Mouse (Mus musculus) brain, adult 2 months (tissue): ENCODE results near the gene Dspp.

Experiments
- DNase-seq: peaks from one replicate; pipeline ENCODE4 v3.0.0; 2011; ENCODE audit warnings: low read depth, low spot score

The Dspp gene

GRCm38 (mm10) chr5:104170412-104170811, at the start of gene Dspp:
Gene Dspp (plus strand): TSS chr5:104170712.
- no peak for DNase-seq

GRCm38 (mm10) chr5:104124016-104124658, 46.4 kb upstream of the Dspp start:
- DNase-seq = peak; percentile 23

GRCm38 (mm10) chr5:104126561-104127320, 43.8 kb upstream of the Dspp start:
- peak; percentile 69 for DNase-seq

- DNase-seq = no peak
Observed at GRCm38 (mm10) chr5:104127351-104127750, 43.2 kb upstream of the Dspp start.

GRCm38 (mm10) chr5:104128281-104129031, 42.1 kb upstream of the Dspp start:
- no peak for DNase-seq

GRCm38 (mm10) chr5:104130891-104131290, 39.6 kb upstream of the Dspp start:
- no peak for DNase-seq

GRCm38 (mm10) chr5:104131544-104131943, 39.0 kb upstream of the Dspp start:
- peak; percentile 72 for DNase-seq

GRCm38 (mm10) chr5:104133752-104134151, 36.8 kb upstream of the Dspp start:
- DNase-seq = peak; percentile 65

GRCm38 (mm10) chr5:104137920-104138541, 32.5 kb upstream of the Dspp start:
- DNase-seq = no peak

- DNase-seq = peak; percentile 32
Observed at GRCm38 (mm10) chr5:104141067-104141466, 29.4 kb upstream of the Dspp start.

- DNase-seq = no peak
Observed at GRCm38 (mm10) chr5:104144057-104144456, 26.5 kb upstream of the Dspp start.

GRCm38 (mm10) chr5:104149349-104149748, 21.2 kb upstream of the Dspp start:
- no peak for DNase-seq

GRCm38 (mm10) chr5:104150196-104150595, 20.3 kb upstream of the Dspp start:
- DNase-seq = no peak

GRCm38 (mm10) chr5:104157701-104158100, 12.8 kb upstream of the Dspp start:
- DNase-seq = no peak

GRCm38 (mm10) chr5:104158332-104159052, 12.0 kb upstream of the Dspp start:
- peak; percentile 54 for DNase-seq

- no peak for DNase-seq
Observed at GRCm38 (mm10) chr5:104160581-104160980, 9.9 kb upstream of the Dspp start.

GRCm38 (mm10) chr5:104161390-104161789, 9.1 kb upstream of the Dspp start:
- no peak for DNase-seq

GRCm38 (mm10) chr5:104163536-104163935, 7.0 kb upstream of the Dspp start:
- no peak for DNase-seq

GRCm38 (mm10) chr5:104173094-104173493, 2.6 kb downstream of the Dspp start:
- peak; percentile 72 for DNase-seq

- DNase-seq = peak; percentile 29
Observed at GRCm38 (mm10) chr5:104183743-104184142, 13.2 kb downstream of the Dspp start.

- DNase-seq = peak; percentile 5
Observed at GRCm38 (mm10) chr5:104187281-104187680, 16.8 kb downstream of the Dspp start.
